Mouse (Mus musculus): ENCODE data around the gene Arhgef12. TPM values are rescaled to one million over a fixed set of nuclear protein-coding genes. Genes with fewer than 3 reads are reported as not detected.

The Arhgef12 gene
- polyA plus RNA-seq (2012; rRNA removed) = 47.6 and 48.0 TPM in 2 replicates

DNA sequence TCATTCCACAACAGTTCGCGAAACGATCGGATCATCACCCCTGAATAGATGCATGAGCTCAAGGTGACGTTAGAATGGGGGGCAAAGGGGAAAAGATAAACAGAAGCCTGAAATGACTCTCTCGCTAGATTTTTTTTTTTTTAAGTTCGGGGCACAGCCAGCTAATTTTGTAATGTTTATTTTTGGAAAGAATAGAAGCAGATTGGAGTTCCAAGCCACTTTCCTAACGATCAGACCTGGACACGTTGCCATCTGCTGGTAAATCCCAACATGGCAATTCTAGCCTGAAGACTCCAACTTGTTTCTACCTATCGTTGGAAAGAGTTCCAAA, at the start of gene Arhgef12:
Gene Arhgef12 (minus strand): TSS at position 53 of the 331 bp plus-strand sequence.
- Histone ChIP-seq H3K27me3 (replicated peaks; ENCODE audit: control insufficient read depth, insufficient read depth, low read length) (no peaks in the 10 kb centered on the region), H3K27ac (ENCODE audit: insufficient read depth, low read depth, low read length) (peak within 1 kb of the TSS; percentile 96), H3K36me3 (ENCODE audit: control insufficient read depth, insufficient read depth, low read length) (no peaks in the 10 kb centered on the region), H3K4me1 (ENCODE audit: control insufficient read depth, insufficient read depth, low read length) (peaks cover 18% of the 10 kb centered on the region), H3K4me3 (ENCODE audit: insufficient read depth, low read depth, low read length) (peak within 1 kb of the TSS; percentile 66)
- DNase-seq = peak; percentile 87
- peak; percentile 61 for TF ChIP-seq CTCF (conservative IDR thresholded peaks at IDR 0.05; ENCODE audit: insufficient read depth, insufficient read length, low read depth, low read length)
- no peak for TF ChIP-seq POLR2A (IDR thresholded peaks at IDR 0.05; ENCODE audit: low read depth, low read length)
- 2% methylated on average over 10 of the region's 10 CpGs for WGBS

DNA sequence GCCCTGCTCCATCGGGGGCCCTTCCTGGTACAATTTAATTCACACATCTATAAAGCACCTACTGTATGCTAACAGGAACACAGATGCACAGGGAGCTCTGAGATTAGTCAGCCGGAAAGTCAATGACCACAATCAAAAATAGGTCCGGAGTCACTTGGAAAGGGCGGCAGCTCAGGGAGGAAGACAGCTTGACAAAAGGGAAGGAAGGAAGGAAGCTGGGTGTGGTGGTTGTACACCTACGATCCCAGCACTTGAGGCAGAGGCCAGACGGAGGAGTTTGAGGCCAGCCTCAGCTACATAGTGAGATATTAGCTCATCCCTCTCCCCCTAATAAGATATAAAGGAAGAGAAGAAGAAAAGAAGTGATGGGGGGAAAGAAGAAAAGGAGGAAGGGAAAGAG, 48.9 kb upstream of the Arhgef12 start:
- no peak overlapping the region for H3K27ac ChIP-seq (ENCODE audit: insufficient read depth, low read depth, low read length)
- 56% methylated on average over 6 of the region's 6 CpGs for WGBS
- H3K4me1 ChIP-seq (ENCODE audit: control insufficient read depth, insufficient read depth, low read length) = no peaks in the 10 kb centered on the region
- no peaks in the 10 kb centered on the region for H3K36me3 ChIP-seq (ENCODE audit: control insufficient read depth, insufficient read depth, low read length)
- DNase-seq = peak; percentile 21
- H3K4me3 ChIP-seq (ENCODE audit: insufficient read depth, low read depth, low read length) = no peak overlapping the region
- no peaks in the 10 kb centered on the region for H3K27me3 ChIP-seq (replicated peaks; ENCODE audit: control insufficient read depth, insufficient read depth, low read length)
- TF ChIP-seq POLR2A (IDR thresholded peaks at IDR 0.05; ENCODE audit: low read depth, low read length) (no peak), CTCF (conservative IDR thresholded peaks at IDR 0.05; ENCODE audit: insufficient read depth, insufficient read length, low read depth, low read length) (no peak)

DNA sequence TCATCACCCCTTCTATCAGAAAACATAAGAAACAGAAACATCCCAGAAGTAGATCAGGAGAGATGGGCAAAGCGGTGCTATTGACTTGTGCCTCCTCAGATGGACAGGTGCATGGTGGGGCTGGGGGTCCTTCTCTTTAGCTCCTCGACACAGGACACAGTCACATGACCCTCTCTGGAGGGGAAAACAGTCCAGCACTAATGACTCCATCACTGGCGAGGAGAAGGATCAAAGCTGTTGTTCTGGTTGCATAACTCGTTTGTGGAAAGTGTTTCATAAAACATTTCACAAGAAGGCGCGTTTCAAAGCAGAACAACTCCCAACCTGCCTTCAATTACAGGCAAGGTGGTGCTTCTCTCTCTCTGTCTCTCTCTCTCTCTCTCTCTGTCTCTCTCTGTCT, 44.7 kb upstream of the Arhgef12 start:
- Histone ChIP-seq H3K27me3 (replicated peaks; ENCODE audit: control insufficient read depth, insufficient read depth, low read length) (no peaks in the 10 kb centered on the region), H3K36me3 (ENCODE audit: control insufficient read depth, insufficient read depth, low read length) (no peaks in the 10 kb centered on the region), H3K27ac (ENCODE audit: insufficient read depth, low read depth, low read length) (no peak overlapping the region), H3K4me1 (ENCODE audit: control insufficient read depth, insufficient read depth, low read length) (no peaks in the 10 kb centered on the region), H3K4me3 (ENCODE audit: insufficient read depth, low read depth, low read length) (no peak overlapping the region)
- 74% methylated on average over 6 of the region's 6 CpGs for WGBS
- DNase-seq = no peak
- TF ChIP-seq POLR2A (IDR thresholded peaks at IDR 0.05; ENCODE audit: low read depth, low read length) (no peak), CTCF (conservative IDR thresholded peaks at IDR 0.05; ENCODE audit: insufficient read depth, insufficient read length, low read depth, low read length) (no peak)

DNA sequence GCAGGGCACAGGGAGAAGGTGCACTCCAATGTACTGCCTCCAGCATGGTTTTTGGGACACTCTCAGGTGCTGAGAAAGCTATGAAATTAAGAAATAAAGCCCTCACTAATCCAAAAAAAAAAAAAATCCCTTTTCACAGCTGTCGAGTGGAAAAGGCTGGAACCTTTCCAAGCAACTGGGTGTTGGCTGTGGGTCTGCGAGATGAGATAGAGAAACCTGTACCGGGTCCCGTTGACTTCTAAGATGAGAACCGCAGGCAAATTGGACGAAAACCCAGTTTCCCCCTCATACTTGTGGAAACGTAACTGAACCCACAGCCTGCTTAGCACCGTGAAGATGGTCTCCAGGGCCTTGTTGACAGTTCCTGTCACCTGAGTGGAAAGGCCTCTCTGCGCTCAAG, 43.9 kb upstream of the Arhgef12 start:
- no peaks in the 10 kb centered on the region for H3K27me3 ChIP-seq (replicated peaks; ENCODE audit: control insufficient read depth, insufficient read depth, low read length)
- TF ChIP-seq CTCF (conservative IDR thresholded peaks at IDR 0.05; ENCODE audit: insufficient read depth, insufficient read length, low read depth, low read length) = no peak
- TF ChIP-seq POLR2A (IDR thresholded peaks at IDR 0.05; ENCODE audit: low read depth, low read length) = no peak
- no peaks in the 10 kb centered on the region for H3K4me1 ChIP-seq (ENCODE audit: control insufficient read depth, insufficient read depth, low read length)
- DNase-seq = no peak
- no peaks in the 10 kb centered on the region for H3K36me3 ChIP-seq (ENCODE audit: control insufficient read depth, insufficient read depth, low read length)
- no peak overlapping the region for H3K27ac ChIP-seq (ENCODE audit: insufficient read depth, low read depth, low read length)
- no peak overlapping the region for H3K4me3 ChIP-seq (ENCODE audit: insufficient read depth, low read depth, low read length)
- WGBS = 68% methylated on average over 9 of the region's 9 CpGs

DNA sequence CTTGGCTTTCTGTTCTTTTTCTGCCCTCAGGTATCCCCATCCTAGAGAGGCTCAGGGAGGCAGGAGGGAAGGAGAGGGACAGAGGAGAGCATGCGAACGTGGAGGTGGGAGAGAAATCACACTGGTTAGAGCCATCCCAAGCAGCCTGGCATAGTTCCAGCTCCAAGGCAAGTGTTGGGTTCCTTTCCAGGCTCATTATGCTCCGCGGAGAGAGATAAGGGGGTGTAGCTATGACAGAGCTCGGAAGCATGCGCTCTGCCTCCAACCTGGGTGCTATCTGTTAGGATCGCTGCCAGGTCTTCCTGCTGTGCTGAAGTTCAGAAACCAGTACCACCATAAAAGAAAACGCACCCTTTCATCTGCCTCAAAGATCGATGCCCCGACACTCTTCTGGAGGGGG, 43.0 kb upstream of the Arhgef12 start:
- TF ChIP-seq POLR2A (IDR thresholded peaks at IDR 0.05; ENCODE audit: low read depth, low read length) = no peak
- TF ChIP-seq CTCF (conservative IDR thresholded peaks at IDR 0.05; ENCODE audit: insufficient read depth, insufficient read length, low read depth, low read length) = no peak
- Histone ChIP-seq H3K4me3 (ENCODE audit: insufficient read depth, low read depth, low read length) (no peak overlapping the region), H3K4me1 (ENCODE audit: control insufficient read depth, insufficient read depth, low read length) (no peaks in the 10 kb centered on the region), H3K27ac (ENCODE audit: insufficient read depth, low read depth, low read length) (no peak overlapping the region), H3K27me3 (replicated peaks; ENCODE audit: control insufficient read depth, insufficient read depth, low read length) (no peaks in the 10 kb centered on the region), H3K36me3 (ENCODE audit: control insufficient read depth, insufficient read depth, low read length) (no peaks in the 10 kb centered on the region)
- WGBS = 42% methylated on average over 10 of the region's 10 CpGs
- DNase-seq = peak; percentile 32

DNA sequence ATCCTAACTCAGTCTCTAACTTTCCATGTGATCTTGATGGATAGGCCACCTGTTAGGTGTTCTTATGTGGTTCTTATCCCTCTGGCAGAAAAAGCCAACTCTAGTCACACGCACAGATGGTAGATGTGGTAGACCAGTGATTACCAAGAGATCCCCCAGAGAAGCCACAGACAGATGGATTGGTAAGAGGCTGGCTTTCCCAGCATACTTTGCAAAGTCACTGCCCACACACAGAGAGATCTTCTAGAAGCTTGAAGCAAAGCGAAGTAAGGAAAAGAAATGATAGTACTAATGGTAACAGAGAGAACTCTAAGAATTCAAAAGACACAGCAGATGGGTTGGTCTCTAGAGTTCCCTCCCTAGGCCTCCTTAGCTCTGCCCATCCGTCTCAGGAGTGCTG, 42.5 kb upstream of the Arhgef12 start:
- H3K27ac ChIP-seq (ENCODE audit: insufficient read depth, low read depth, low read length) = no peak overlapping the region
- no peaks in the 10 kb centered on the region for H3K4me1 ChIP-seq (ENCODE audit: control insufficient read depth, insufficient read depth, low read length)
- WGBS = 84% methylated on average over 3 of the region's 3 CpGs
- DNase-seq = no peak
- no peaks in the 10 kb centered on the region for H3K27me3 ChIP-seq (replicated peaks; ENCODE audit: control insufficient read depth, insufficient read depth, low read length)
- no peak overlapping the region for H3K4me3 ChIP-seq (ENCODE audit: insufficient read depth, low read depth, low read length)
- TF ChIP-seq POLR2A (IDR thresholded peaks at IDR 0.05; ENCODE audit: low read depth, low read length) (no peak), CTCF (conservative IDR thresholded peaks at IDR 0.05; ENCODE audit: insufficient read depth, insufficient read length, low read depth, low read length) (no peak)
- no peaks in the 10 kb centered on the region for H3K36me3 ChIP-seq (ENCODE audit: control insufficient read depth, insufficient read depth, low read length)

DNA sequence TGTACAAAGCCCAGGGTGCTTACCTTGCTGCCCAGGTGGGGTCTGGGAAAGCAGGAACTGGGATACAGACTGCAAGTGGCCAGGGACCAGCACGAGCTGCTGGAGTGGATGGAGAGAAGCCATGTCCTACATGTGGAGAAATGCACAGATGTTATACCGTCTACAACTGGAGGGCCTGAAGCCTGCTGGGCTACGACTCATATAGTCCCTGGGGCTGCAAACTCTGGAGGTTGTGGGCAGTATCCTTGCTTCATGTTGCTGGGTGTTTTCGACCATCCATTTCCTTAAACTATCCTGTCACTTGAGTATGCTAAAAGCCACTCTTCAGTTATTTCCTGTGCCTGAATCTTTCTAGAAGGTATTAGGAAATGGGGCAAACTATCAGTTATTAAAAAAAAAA, 38.2 kb upstream of the Arhgef12 start:
- Histone ChIP-seq H3K4me3 (ENCODE audit: insufficient read depth, low read depth, low read length) (no peak overlapping the region), H3K4me1 (ENCODE audit: control insufficient read depth, insufficient read depth, low read length) (no peaks in the 10 kb centered on the region), H3K27ac (ENCODE audit: insufficient read depth, low read depth, low read length) (no peak overlapping the region), H3K36me3 (ENCODE audit: control insufficient read depth, insufficient read depth, low read length) (no peaks in the 10 kb centered on the region), H3K27me3 (replicated peaks; ENCODE audit: control insufficient read depth, insufficient read depth, low read length) (no peaks in the 10 kb centered on the region)
- 92% methylated on average over 4 of the region's 4 CpGs for WGBS
- no peak for TF ChIP-seq POLR2A (IDR thresholded peaks at IDR 0.05; ENCODE audit: low read depth, low read length)
- TF ChIP-seq CTCF (conservative IDR thresholded peaks at IDR 0.05; ENCODE audit: insufficient read depth, insufficient read length, low read depth, low read length) = no peak
- no peak for DNase-seq

All from kidney, adult 2 months (tissue).